Mouse (Mus musculus) adrenal gland, adult 8-10 months (tissue): ENCODE data around the gene Atp2a1. TPM values are rescaled to one million over a fixed set of nuclear protein-coding genes. Genes with fewer than 3 reads are reported as not detected.

Experiments used
- DNase-seq: peaks from one replicate; pipeline ENCODE4 v3.0.0; 2022
- total RNA-seq, 4 experiments: library from RNA; stranded (reverse); gene quantifications; 2 replicates each; pipeline ENCODE4 v1.2.4; 2022

Gene Atp2a1
- total RNA-seq, 4 experiments from 2014 or later = 0.08 TPM; not detected in 3

GRCm38 (mm10) chr7:126472713-126473112 lies 9.8 kb upstream of the Atp2a1 start:
- DNase-seq = no peak

- no peak for DNase-seq
Measured at GRCm38 (mm10) chr7:126472306-126472705, 9.4 kb upstream of the Atp2a1 start.

DNA sequence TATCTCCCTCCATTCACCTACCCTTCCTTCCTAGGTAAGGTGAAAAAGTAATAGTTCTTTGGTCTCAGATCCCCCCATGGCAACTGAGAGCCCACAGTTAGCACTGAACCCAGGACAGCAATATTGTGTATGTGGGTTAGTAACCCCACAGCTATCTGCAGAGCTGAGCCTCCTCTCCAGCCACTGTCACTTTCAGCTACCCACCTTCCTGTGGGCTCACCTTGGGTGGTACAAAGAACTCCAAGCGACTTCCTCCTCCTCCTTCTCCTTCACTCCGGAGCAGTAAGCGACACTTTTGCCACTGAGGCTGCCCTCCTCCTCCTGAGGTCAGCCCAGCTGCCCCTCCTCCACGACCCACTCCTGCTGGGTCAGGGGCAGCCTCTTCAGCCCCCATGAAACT lies 8.9 kb upstream of the Atp2a1 start:
- DNase-seq = no peak

DNA sequence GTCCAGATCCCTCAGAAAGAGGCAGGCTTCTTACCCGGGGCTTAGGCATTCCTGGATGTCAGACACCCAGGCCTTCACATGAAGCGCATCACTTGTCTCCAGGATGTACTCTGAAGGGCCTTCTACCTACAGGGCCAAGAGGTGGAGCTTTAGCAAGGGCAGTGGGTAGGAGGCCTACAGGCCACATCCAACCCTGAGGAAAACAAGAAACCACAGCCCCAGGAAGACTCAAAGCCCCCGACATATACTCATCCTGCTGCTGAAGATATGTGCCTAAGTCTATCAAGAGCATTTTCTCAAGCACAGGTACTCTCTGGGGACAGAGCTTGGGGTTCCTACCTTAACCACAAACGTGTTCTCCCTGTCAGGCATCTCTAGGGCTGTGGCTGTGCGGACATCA lies 8.5 kb upstream of the Atp2a1 start:
- no peak for DNase-seq

GRCm38 (mm10) chr7:126470077-126470476 lies 7.2 kb upstream of the Atp2a1 start:
- DNase-seq = no peak

- DNase-seq = no peak
Measured at GRCm38 (mm10) chr7:126467834-126468627, 5.1 kb upstream of the Atp2a1 start.

DNA sequence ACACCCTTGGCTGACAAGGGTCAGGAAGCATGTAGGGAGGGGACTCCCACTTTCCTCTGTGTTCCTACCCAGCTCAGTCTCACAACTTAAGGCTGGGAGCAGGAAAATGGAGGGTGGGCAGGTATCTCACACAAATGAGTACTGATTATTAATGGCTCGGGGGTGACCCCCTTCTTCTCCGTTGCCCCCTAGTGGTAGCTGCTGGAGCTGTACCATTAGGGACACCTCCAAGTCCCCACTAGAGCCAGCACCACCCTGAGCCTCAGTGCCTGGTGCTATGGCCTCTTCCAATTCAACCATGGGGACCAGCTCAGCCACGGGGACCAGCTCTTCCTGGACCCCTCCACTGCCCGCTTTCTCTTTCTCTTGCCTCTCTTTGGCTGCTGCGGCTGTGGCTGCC lies 4.4 kb upstream of the Atp2a1 start:
- DNase-seq = no peak

DNA sequence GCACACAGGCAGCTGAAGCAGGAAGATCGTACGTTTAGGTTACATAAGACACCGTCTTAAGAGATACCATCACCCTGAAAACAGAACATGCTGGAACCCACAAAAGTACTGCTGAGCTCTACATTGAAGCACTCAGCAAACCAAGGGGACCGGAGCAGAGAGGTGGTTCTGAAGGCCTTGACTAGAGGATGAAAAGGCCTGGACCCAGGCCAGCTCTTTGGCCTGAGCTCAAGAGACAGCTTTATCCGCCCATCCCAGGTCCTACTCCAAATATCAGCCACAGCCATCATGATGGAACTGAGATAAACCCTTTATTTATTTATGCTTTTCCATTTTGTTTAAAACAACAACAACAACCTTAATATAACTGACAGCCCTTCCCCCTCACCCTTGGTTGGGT lies 3.8 kb upstream of the Atp2a1 start:
- DNase-seq = no peak

DNA sequence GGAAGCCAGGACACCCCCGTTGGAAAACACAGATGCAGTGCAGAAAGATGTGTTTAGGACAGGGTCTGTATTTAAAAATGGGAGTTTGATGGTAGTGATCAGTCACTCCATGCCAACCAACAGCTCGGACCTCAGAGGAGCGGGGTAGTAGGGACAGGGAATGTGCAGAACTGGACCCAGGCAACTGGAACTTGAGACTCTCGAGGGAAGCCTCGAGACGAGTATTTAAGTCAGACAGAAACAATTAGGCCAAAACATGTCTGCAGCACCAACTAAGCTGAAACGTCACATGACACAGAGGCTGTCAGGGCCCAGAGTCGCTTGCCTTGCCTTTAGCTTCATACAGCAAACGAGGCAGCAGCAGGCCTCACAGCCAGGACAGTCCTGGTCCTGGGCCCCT lies 3.2 kb upstream of the Atp2a1 start:
- no peak for DNase-seq

DNA sequence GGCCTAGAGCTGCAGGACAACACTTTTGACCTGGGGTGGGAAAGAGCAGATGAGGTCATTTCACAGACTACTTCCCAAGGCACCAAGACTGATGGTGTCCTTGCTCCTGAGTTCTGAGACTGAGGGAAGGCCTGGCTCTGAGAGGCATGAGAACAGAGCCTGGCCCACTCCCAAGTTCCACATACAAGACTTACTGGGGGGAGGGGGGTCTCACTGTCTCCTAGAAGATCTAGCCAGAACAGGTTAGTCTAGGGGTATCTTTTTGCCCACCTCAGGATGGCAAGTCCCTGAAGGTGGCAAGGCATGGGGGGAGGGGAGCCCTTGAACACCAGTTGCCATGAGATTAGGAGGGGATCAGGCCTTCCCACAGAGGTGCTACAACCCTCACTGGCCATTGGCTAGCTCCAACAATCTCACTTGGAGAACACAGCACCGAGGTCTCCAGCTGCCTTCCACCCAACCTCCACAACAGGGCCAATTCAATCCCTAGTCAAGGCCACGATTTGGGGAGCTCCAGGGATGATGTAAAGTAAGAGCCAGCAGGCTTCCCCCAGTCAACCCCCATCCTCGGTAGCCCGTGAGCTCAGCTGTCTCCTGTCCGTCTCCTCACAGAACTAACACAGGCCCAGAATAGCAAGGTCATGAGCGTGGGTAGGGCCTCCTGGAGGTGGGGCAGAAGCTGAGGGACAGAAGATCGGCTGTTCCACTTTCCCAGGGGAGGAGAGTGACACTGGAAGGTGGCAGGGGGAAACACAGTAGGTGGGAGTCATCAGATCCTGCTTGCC lies 2.5 kb upstream of the Atp2a1 start:
- peak; percentile 59 for DNase-seq

DNA sequence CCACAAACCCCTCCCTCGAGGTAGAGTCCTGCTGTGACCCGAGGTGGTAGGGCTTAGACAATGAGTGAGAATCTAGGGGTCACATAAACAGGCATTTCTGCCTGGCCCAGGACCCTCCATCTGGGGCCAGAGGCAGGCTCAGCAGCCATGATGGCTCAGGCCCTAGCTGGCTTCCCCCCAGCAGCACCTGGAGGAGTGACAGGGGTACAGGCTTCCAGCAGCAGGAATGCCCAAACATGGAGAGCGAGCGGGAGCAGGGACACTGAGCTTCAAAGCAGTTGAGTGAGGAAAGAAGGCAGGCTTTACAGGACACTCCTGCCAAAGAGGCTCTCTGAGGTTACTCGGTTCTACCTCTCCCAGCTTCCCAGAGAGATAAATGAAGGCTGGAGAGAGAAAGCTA lies 1.9 kb upstream of the Atp2a1 start:
- DNase-seq = no peak

GRCm38 (mm10) chr7:126464121-126464520 lies 1.2 kb upstream of the Atp2a1 start:
- DNase-seq = no peak

DNA sequence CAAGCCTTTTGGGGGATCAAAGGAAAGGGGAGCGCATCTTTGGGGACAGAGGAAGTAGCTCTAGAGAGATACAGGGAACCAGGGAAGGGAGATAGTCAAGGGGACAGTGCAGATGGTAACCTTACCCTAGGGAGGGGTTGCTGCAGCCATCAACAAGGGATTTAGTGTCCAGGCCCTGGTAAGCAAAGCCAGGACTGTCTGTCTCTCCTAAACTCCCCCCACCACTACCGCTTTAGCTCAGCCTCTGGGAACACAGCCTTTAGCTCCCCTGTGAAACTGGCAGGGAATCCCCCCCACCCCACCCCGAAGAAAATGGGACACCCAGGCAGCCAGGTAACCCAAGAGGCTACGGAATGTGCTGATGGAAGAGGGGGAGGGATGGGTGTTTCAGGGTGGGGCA lies 639 bp upstream of the Atp2a1 start:
- DNase-seq = no peak

- DNase-seq = no peak
Measured at GRCm38 (mm10) chr7:126461626-126462025, 1.3 kb downstream of the Atp2a1 start.

- DNase-seq = no peak
Measured at GRCm38 (mm10) chr7:126460623-126461399, 2.1 kb downstream of the Atp2a1 start.

GRCm38 (mm10) chr7:126458844-126459618 lies 3.9 kb downstream of the Atp2a1 start:
- DNase-seq = no peak

DNA sequence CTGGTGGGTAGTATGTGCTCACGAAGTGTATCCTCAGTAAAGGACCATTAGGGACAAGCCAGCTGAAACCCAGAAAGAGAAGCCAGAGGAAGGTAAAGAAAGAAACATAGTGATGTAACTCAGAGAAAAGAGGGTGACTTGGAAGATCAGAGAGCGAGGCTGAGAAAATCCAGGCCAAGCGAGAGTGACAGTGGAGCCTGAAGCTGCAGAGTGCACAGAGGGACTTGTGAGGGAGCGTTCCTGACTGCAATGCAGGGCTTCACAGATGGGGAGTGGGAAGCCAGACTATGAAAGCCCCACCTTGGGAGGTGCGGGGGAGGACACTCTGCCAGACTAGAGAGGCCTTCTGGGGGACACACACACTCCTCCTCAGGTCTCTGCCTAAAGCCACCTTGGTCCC lies 4.7 kb downstream of the Atp2a1 start:
- DNase-seq = no peak

DNA sequence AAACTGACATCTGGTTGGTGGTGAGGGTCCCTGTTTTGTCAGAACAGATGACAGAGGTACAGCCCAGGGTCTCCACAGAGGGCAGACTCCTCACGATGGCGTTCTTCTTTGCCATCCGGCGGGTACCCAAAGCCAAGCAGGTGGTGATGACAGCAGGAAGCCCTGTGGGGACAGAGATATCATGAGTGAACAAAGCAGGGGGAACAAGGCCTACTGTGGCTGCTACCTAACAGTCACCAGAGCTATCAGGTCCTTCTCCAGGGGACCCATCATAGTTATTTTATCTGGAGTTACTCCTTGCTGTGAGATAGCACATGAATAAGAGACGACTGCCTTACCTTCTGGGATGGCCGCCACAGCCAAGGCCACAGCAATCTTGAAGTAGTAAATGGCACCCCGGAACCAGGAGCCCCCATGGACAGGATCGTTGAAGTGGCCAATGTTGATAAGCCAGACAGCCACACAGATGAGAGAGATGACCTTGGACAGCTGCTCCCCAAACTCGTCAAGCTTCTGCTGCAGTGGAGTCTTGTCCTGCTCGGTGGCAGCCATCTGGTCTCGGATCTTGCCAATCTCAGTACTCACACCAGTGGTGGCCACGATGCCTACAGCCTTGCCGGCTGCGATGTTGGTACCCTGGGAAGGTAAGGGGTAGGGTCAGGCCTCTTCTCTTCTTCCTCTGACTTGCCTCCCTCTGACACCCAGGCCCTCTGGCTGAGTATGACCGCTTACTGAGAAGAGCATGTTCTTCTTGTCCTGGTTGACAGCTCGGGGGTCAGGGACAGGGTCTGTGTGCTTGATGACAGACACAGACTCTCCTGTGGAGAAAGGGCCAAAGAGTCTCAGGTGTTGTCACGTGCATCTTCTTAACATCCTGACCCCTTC lies 6.3 kb downstream of the Atp2a1 start:
- no peak for DNase-seq

- no peak for DNase-seq
Measured at GRCm38 (mm10) chr7:126455242-126455641, 7.7 kb downstream of the Atp2a1 start.

DNA sequence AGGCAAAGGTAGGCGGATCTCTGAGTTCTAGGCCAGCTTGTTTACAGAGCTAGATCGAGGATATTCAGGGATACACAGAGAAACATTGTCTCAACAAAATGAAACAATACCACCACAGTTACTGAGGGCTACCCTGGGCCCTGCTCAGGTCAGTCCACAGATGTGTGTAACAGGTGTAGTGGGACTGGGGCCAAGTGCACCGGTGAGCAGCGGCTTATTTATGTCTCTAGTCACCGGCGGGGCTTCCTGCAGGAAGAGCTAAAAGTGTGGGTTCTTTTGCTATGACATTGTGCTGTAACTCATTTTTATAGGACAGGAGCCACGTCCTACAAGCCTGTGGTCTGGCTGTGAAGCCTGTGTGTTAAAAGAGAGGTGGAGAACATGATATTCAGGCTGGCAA lies 9.0 kb downstream of the Atp2a1 start:
- no peak for DNase-seq

DNA sequence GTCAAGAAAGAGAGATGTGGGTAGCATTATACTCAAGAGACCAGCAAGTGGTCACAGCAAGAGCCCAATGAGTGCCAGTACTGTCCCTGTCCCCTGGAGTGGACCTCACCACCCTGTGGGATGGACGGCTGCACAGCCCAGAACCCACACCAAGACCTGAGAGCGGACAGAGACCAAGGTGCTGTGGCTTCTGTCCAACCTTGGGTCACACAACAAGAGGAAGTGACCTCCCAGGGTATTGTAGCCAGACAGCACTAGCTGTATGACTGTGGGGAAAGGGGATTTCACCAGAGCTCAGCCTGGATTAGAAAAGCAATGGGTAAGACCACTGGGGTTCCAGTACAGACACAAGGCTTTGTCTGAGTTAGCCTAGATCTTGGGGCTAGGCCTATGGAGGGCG lies 10.7 kb downstream of the Atp2a1 start:
- DNase-seq = no peak
